Mouse (Mus musculus) lung, postnatal 25 days (tissue): ENCODE data around the gene Hoxc6.

ENCODE experiments used
- DNase-seq: peaks from one replicate; pipeline ENCODE4 v3.0.0; 2022; ENCODE audit warnings: low spot score

The Hoxc6 gene

DNA sequence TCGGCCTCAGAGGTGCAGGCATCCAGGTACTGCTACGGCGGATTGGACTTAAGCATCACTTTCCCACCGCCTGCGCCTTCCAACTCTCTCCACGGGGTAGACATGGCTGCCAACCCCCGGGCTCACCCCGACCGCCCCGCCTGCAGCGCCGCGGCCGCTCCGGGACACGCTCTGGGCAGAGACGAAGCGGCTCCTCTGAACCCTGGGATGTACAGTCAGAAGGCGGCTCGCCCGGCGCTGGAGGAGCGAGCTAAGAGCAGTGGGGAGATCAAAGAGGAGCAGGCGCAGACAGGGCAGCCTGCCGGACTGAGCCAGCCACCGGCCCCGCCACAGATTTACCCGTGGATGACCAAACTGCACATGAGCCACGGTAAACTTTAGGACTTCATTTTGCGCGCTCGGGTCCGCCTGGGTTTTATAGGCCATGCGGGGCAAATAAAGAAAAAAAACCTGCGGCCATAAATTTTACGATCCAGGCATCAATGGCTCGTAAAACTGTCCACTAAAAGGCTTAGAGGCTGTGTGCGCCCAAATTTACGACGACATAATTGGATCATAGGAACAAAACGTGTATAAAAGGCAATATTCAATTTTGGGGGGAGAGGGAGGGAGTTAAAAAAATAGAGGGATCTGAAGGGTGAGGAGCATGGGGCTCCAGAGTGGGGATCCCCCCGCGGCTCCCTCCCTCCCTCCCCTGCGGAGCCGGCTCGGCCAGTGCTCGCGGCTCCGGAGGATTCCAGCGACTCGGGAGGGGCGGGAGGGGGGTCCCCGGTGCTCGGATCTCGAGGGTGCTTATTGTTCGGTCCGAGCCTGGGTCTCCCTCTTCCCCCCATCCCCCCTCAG, 16.3 kb downstream of the Hoxc6 start:
- DNase-seq: no peak

DNA sequence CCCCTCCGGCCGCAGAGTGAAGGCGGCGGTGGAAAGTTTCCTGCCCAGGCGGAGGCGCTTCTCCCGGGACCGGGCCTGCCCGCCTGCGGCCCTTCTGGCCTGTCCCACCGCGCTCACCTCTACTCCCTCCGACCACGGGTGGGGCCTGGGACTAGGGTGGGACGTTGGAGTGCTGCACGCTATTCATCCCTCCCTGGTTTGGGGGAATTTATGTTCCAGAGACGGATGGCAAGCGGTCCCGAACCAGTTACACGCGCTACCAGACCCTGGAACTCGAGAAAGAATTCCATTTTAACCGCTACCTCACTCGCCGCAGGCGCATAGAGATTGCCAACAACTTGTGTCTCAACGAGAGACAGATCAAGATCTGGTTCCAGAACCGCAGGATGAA, 16.9 kb downstream of the Hoxc6 start:
- DNase-seq: no peak

DNA sequence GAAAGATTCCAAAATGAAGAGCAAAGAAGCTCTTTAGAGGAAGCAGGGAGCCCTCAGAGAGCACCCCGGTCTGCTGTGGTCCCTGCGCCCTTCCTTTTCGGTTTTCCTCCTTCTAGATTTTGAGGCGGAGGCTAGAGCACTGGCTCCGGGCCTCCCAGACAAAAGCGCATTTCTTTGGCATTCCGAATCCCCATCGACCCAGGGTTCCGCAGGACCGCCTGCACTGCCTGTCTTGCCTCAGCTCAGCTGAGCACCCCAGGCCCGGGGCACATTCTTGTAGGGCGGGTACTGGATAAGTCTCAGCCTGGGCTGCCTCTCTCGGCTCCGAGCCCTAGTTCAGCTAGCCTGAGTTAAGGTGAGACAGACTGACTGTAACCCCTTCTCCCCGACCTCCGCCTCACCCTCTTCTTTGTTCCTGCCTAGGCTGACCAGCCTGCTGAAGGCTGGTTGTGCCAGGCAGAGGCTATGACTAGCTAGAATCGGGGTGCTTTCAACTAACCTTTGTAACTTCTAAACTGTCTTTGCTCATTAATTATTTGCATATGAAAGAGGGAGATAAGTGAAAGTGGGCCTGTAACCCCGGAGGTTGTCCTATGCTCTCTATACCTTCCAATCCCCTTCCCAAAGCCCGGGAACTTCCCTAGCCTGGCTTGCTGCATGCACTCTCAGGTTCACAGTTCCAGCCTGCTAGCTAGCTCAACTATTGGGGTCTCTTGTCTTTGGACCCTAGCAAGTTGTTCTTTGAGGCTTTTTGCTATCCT, 17.5 kb downstream of the Hoxc6 start:
- DNase-seq: no peak

DNA sequence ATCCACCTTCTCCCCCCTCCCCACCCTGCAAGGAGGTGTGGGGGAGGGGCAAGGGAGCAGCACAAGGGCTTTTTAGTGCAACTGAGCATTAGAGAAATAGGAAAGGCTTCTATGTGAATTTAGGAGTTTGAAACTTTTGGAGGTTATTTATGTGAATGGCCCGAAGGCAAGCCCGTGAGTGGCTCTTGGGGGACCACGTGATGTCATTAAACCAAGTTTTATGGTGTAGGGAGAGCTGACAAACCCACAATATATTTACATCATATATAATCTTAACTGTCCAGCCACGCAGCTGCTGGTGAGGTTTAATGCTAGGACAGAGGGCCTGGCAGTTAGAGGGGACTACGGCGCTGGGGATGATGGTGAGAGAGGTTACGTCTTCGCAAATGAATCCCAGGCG, 20.6 kb downstream of the Hoxc6 start, which contains the start of gene Hoxc4:
Gene Hoxc4, plus strand, starts transcription at position 299 of the 400 bp plus-strand sequence.
- DNase-seq: no peak

DNA sequence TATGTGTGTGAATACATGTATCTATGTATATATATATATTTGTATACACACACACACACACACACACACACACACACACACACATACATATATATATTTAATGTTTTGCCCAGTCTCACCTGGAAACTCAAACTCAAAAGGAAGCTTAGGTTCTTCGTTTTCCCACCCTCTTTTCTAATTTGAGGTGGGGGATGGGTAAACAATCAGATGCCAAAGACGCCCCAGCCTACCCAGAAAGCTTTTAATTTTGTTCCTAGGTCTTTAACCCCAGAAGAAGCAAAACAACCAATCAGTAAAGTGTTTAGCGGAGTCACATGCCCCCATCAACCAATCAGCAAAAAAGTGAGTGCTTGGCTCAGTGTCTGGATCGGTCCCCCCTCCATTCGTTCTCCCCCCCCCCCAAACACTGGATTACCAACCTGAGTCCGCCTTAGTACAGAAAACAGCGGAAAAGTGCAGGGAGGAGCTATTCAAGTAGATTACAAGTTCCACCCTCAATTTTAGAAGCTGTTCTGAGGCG, 22.9 kb downstream of the Hoxc6 start:
- no peak for DNase-seq

DNA sequence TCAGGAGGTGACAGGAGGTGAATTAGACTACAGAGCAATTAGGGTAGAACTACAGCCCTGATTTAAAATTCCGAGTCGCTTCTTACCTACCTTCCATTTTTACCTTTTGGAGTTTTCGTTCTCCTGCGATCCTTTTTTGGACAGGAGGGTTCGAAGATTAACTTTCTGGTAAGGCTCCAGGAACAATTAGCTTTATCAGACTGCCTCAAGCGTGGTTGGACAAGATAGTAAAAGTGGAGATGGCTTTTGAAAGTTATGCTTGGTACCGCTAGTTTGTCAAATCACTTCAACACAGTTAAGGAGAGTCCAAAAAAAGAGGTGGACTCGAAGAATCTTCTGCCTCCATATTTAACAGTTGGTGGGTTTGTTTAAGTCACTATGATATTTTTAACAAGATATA, 23.5 kb downstream of the Hoxc6 start:
- no peak for DNase-seq

DNA sequence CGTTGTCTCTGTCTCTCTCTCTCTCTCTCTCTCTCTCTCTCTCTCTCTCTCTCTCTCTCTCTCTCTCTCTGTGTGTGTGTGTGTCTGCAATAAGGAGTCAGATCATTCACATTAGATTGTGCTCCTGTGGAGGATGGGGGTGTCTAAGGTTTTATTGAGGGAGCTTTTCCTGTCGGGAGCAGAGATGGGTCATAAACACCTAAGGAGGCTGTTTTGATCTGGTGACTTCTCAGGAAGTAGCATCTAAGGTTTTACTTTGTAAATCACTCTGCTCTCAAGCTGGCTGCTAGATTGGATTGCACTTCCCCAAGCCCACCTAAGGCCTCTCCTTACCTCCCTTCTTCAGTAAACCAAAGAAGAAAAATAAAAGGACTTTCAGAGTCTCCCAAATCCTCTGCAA, 26.1 kb downstream of the Hoxc6 start:
- no peak for DNase-seq

DNA sequence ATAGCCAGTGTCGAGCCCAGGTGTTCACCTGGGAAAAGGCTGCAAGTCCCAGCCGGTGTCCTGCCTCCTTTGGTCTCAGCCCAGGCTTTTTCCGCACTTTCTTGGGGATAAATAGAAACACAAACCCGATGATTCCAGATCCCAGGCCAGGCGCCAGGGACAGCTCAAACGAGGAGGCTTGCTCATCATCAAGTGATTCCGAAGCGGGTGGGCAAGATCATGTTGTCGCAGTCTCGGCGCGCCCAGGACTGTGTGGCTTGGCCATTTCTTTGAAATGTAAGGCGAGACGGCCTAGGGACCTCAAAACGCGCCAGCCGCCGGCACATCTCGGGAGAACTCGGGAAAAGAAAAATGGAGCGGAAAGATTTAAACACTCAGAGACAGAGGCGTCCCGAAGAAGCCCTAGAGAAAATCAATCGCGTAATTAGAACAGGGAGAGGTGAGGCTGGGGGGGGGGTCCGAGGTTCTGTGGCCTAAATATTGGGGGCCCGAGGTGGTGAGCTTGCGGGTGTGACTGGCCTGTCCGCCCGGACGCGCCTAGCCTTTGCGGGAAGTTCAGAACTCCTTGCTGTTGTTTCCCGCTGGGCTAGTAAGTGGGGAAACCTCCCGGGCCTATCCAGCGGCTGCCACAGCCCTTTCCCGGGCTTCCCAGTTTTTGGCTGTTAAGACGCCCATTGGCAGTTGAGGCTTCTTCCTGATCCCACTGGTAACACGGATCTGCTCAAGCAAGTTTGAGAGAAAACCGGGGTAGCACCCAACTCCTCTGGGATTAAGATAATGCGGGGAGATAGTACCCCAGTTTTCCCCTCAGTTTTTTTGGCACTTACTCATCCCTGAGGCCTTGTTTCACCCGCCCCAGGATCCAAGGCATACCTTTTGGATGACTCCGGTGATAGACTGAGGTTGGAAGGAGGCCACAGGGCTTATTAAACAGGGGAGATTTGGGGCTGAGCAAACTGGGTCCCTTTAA, 29.5 kb downstream of the Hoxc6 start:
- DNase-seq: no peak

DNA sequence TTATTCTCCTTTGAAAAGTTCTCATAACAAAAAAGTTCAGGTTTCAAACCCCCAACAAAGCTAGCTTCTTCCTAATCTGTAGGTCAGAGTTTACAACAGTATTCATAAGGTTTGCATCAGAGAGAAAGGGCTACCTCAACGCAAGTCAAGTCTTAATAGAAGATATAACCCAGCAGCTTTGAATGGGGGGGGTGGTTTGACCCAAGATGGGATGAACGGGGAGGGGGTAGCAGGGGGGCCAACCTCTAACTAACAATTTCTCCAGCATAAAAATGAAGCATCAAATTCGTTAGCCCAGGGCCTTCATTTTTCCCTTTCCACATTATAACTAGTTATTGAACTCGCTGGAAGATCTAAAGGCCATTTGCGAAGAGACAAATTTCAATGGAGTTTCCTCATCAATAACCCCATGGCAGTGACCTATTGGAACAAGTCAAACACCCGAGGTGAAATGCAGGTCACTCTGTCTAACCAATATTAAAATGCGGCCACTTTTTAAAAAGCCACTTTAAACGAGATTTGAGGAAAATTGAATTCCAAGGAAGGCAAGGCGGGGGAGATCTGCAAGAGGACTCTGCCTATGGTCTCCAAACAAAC, 31.0 kb downstream of the Hoxc6 start:
- no peak for DNase-seq

DNA sequence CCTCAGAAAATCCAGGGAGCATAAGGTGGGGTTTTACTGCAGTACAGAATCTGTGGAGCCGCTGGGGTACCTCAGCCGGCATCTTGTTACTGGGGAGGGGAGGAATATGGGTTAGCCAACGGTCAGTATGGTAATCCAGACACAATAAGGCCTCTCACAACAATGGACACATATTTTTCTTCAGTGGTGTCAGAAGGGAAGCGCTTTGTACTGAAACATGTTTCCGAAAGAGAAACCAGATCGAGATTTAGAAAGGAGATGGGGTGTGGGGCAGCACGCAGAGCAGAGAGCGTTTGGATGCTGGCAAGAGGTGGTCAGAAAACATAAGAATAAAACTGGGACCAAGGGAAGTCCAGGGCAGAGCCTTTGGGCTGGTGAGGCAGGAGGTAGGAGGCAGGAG, 32.1 kb downstream of the Hoxc6 start:
- DNase-seq: no peak

DNA sequence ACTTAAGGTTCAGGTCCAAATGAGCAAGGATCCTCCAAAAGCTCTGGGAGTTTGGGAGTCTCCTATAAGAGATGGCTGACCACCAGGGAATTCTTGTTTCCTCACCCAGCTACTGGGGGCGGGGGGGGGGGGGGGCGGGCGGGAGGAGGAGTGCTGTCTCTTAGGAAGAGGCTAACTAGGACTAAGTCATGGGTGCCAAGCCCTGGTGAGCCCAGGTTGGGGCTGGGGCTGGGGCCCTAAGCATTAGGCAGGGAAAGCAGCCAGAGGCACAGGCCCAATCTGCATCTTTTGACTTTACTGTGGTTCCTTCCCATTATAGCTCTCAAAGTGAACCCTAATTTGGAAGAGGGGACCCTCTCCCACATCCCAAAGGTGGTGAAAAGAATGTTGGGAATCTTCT, 34.1 kb downstream of the Hoxc6 start:
- no peak for DNase-seq

DNA sequence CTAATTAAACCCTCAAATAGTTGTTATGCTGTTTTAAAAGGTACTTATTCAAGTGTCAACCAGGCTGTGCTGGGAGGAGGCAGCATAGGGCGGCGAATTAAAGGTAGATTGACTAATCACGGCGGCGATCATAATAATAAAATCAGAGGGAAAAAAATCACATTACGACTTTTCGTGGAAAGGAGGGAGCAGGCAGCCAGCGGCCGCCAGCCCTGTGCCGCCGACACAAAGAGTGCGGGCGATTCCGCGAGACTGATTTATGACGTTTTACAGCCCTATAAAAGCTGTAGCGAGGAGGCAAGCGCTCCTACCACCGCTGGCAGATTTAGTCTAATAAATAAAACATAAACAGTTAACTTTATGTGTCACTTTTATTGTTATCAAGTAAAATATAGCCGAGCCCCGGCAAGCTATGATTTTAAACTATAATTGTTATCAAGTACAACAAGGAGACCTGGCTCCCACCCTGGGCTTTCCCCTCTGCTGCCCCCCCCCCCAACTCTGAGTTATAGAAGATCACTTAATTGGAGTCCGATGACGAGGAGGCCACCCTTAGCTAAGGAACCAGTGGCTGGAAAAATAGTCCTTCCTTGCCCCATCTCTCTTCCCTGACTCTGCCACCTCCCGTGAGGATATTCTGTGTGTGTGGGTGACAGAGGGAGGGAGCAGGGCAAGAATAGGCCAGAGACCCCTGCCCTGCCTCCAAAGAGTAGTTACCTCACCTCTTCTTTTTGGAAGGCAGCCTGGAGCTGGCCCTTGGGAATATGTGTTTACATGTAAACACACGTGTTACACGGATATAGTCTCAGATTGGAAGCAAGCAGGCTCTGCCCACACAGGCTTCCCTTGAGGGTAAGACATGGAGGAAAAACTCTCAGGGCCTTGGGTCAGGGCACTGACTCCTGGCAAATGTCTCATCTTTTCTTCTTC, 34.9 kb downstream of the Hoxc6 start:
- no peak for DNase-seq

DNA sequence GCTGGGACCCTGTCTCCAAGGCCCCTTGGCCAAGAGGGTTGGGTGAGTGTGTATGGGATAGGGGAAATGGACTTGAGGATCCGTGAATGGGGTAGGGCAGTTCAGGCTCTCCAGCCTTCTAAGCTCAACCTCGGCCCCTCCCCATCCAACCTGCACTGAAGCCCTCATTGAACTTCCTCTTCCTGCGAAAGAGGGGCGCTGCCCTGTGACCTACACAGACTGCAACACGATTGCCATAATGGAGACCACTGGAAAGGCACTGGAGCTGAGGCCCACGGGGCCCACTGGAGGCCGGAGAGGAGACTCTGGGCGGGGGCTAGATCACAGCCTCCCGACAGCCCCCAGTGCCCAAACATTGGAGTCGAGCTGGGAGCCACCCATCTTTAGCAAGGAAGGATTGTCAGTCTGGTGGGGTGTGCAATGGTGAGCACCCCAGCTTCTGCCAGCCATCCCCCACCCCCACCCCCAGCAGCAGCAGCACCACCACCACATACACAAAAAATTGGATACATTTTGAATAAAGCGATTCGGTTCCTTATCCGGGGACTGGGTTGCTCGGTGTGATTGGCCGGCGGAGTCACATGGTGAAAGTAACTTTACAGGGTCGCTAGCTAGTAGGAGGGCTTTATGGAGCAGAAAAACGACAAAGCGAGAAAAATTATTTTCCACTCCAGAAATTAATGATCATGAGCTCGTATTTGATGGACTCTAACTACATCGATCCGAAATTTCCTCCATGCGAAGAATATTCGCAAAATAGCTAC, 36.2 kb downstream of the Hoxc6 start:
- no peak for DNase-seq

DNA sequence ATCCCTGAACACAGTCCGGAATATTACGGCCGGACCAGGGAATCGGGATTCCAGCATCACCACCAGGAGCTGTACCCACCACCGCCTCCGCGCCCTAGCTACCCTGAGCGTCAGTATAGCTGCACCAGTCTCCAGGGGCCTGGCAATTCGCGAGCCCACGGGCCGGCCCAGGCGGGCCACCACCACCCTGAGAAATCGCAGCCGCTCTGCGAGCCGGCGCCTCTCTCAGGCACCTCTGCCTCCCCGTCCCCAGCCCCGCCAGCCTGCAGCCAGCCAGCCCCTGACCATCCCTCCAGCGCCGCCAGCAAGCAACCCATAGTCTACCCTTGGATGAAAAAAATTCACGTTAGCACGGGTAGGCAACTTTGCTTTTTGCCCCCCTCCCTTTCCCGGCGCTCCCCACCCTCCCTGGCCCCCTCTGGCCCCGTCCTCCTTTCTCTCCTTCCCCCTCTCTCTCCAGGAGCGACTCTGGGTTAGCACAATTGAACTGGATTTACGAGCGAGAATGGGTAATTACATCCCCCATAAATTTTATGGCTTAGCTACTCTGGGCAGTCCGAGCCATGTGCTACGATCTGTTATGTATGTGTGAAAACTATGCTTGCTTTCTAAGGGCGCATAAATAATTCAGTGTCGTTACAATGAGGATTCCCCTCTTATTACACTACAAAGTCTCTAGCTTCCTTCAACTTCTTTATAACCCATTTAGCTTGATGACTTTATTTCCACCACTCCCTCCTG, 36.9 kb downstream of the Hoxc6 start:
- no peak for DNase-seq

DNA sequence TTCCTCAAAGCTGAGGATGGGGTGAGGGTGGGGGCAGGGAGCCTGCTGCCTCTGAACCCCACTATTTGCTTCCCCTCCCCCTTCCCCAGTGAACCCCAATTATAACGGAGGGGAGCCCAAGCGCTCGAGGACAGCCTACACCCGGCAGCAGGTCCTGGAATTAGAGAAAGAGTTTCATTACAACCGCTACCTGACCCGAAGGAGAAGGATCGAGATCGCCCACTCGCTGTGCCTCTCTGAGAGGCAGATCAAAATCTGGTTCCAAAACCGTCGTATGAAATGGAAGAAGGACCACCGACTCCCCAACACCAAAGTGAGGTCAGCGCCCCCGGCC, 37.5 kb downstream of the Hoxc6 start:
- no peak for DNase-seq

DNA sequence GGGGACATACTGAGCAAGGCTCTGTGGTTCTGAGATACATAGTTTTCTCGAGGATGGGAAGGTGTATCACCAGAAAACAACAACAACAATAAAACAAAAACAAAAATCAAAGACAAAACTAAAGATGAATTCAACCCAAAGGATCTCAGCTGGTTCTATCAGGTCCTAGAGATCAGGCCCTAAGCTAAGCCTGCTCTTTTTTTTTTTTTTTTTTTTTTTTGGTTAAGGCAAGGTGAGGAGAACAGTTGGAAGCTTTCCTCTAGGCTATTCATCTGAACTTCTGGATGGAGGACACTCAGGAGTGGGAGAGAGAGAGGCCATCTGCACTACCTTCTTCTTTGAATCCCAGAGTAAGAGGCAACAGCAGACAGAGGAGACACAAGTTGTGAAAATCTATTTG, 39.5 kb downstream of the Hoxc6 start:
- DNase-seq: no peak

DNA sequence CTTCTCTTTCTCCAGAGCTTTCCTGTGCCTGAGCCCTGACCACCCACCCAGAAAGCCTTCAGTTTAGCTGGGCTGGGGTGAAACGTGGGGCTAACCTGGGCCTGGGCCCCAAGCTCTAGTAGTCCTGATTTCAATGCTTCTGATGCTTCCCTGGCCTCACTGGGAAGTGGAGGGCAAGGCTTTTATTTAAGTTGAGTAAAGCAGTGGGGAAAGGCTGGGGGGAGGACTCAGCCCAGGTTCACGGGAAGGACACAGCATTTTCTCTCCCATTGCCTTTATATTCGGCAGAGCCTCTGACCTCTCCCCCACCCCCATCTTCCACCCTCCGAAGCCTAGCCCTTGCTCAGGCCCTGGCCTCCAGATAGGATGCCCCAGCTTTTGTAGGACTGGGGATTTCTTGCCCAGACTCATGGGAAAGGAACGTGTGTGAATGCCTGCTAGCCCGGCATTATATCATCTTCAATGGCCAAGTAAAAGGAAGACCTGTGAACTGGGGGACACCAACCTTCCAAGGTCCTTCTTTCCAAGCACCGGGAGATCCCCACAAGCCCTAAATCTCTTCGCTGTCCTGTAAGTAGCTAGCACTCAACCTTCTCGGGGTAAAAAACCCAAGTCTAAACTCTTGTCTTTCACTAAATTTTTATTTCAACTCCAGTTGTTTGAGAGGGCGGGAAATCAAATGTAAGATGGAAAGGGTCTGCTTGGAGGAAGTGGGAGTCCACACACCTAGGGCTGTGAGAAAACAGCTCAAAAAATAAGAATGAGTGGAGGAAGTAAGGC, 40.8 kb downstream of the Hoxc6 start:
- no peak for DNase-seq

DNA sequence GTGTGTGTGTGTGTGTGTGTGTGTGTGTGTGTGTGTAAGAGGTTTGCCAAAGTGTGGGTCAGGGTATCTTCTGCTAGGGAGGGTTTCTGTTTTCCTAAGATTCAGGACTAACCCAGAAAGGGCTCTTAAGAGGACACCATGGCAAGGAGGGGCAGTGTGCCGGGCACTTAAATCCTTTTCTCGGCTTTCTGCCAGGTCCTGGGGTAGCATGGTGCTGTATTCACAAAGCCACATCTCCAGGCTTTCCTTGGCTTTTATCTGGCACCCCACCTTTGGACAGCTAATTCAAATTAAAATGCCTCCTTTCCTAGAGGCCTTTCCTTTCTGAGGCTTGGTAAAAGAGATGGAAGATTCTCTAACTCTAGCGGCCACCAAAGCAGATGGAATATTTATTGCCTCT, 41.6 kb downstream of the Hoxc6 start:
- DNase-seq: no peak
